Mouse (Mus musculus): ENCODE results near the gene Gars. TPM values are rescaled to one million over a fixed set of nuclear protein-coding genes. Genes with fewer than 3 reads are reported as not detected.

Gene Gars
- polyA plus RNA-seq, 1 experiment from 2014 or later, result 205 TPM

GRCm38 (mm10) chr6:55108358-55108757 is 70.6 kb downstream of the Gars start:
- Histone ChIP-seq H3K4me1 (replicated peaks; ENCODE audit: control insufficient read depth, insufficient read depth, low read length) (no peaks in the 10 kb centered on the region), H3K9ac (no peak overlapping the region), H3K4me2 (replicated peaks) (no peak overlapping the region), H3K36me3 (replicated peaks; ENCODE audit: control insufficient read depth, insufficient read depth) (no peaks in the 10 kb centered on the region), H3K27me3 (ENCODE audit: control insufficient read depth, insufficient read depth, low read length) (peaks cover 11% of the 10 kb centered on the region; the same call in 1 of the 2 replicates), H3K9me3 (ENCODE audit: control insufficient read depth, low read length) (no peaks in the 10 kb centered on the region), H3K27ac (no peak overlapping the region), H3K4me3 (replicated peaks; ENCODE audit: low read length) (no peak overlapping the region)
- no peak for DNase-seq (ENCODE audit: low spot score)
- 22% methylated on average over 7 of the region's 7 CpGs for WGBS
- no peak for ATAC-seq (ENCODE audit: low FRiP score)

GRCm38 (mm10) chr6:55117325-55118109 is 79.7 kb downstream of the Gars start:
- H3K9me3 ChIP-seq (ENCODE audit: control insufficient read depth, low read length), result no peaks in the 10 kb centered on the region
- under 1% methylated on average over 68 of the region's 68 CpGs for WGBS
- no peak for DNase-seq (ENCODE audit: low spot score)
- H3K4me3 ChIP-seq (replicated peaks; ENCODE audit: low read length), result peak overlapping the region; percentile 55
- peak; percentile 62 for ATAC-seq (ENCODE audit: low FRiP score)
- peak overlapping the region; percentile 56 for H3K9ac ChIP-seq
- peak overlapping the region; percentile 86 for H3K4me2 ChIP-seq (replicated peaks)
- no peak overlapping the region for H3K27ac ChIP-seq
- H3K36me3 ChIP-seq (replicated peaks; ENCODE audit: control insufficient read depth, insufficient read depth), result no peaks in the 10 kb centered on the region
- H3K27me3 ChIP-seq (ENCODE audit: control insufficient read depth, insufficient read depth, low read length), result peaks cover 64% of the 10 kb centered on the region
- H3K4me1 ChIP-seq (replicated peaks; ENCODE audit: control insufficient read depth, insufficient read depth, low read length), result peaks cover 16% of the 10 kb centered on the region

GRCm38 (mm10) chr6:55123056-55123455 is 85.2 kb downstream of the Gars start:
- Histone ChIP-seq H3K4me1 (replicated peaks; ENCODE audit: control insufficient read depth, insufficient read depth, low read length) (peaks cover 7% of the 10 kb centered on the region; the same call in 1 of the 2 replicates), H3K27ac (no peak overlapping the region), H3K4me3 (replicated peaks; ENCODE audit: low read length) (no peak overlapping the region), H3K27me3 (ENCODE audit: control insufficient read depth, insufficient read depth, low read length) (peaks cover 19% of the 10 kb centered on the region), H3K36me3 (replicated peaks; ENCODE audit: control insufficient read depth, insufficient read depth) (no peaks in the 10 kb centered on the region), H3K4me2 (replicated peaks) (no peak overlapping the region), H3K9ac (no peak overlapping the region), H3K9me3 (ENCODE audit: control insufficient read depth, low read length) (no peaks in the 10 kb centered on the region)
- no peak for DNase-seq (ENCODE audit: low spot score)
- WGBS, result 45% methylated on average over 4 of the region's 4 CpGs
- ATAC-seq (ENCODE audit: low FRiP score), result no peak

- H3K27ac ChIP-seq, result no peak overlapping the region
- WGBS, result 81% methylated on average over 5 of the region's 5 CpGs
- no peaks in the 10 kb centered on the region for H3K9me3 ChIP-seq (ENCODE audit: control insufficient read depth, low read length)
- no peak for ATAC-seq (ENCODE audit: low FRiP score)
- H3K4me3 ChIP-seq (replicated peaks; ENCODE audit: low read length), result no peak overlapping the region
- no peak overlapping the region for H3K9ac ChIP-seq
- H3K27me3 ChIP-seq (ENCODE audit: control insufficient read depth, insufficient read depth, low read length), result no peaks in the 10 kb centered on the region
- peaks cover 2% of the 10 kb centered on the region; the same call in 1 of the 2 replicates for H3K4me1 ChIP-seq (replicated peaks; ENCODE audit: control insufficient read depth, insufficient read depth, low read length)
- no peak overlapping the region for H3K4me2 ChIP-seq (replicated peaks)
- no peak for DNase-seq (ENCODE audit: low spot score)
- H3K36me3 ChIP-seq (replicated peaks; ENCODE audit: control insufficient read depth, insufficient read depth), result no peaks in the 10 kb centered on the region
These were observed 88.8 kb downstream of the Gars start for GRCm38 (mm10) chr6:55126576-55126975.

- H3K9ac ChIP-seq, result no peak overlapping the region
- no peak overlapping the region for H3K4me3 ChIP-seq (replicated peaks; ENCODE audit: low read length)
- no peaks in the 10 kb centered on the region for H3K27me3 ChIP-seq (ENCODE audit: control insufficient read depth, insufficient read depth, low read length)
- H3K27ac ChIP-seq, result no peak overlapping the region
- no peaks in the 10 kb centered on the region for H3K9me3 ChIP-seq (ENCODE audit: control insufficient read depth, low read length)
- DNase-seq (ENCODE audit: low spot score) (no peak), ATAC-seq (ENCODE audit: low FRiP score) (no peak)
- no peaks in the 10 kb centered on the region for H3K4me1 ChIP-seq (replicated peaks; ENCODE audit: control insufficient read depth, insufficient read depth, low read length)
- H3K4me2 ChIP-seq (replicated peaks), result no peak overlapping the region
- H3K36me3 ChIP-seq (replicated peaks; ENCODE audit: control insufficient read depth, insufficient read depth), result no peaks in the 10 kb centered on the region
These were observed 90.6 kb downstream of the Gars start for GRCm38 (mm10) chr6:55128391-55128790.

Other genes starting within 250 kb of the Gars start
- gene Znrf2, start 221.1 kb upstream of the Gars start, polyA plus RNA-seq (2014; fragmentation: Nextera tagmentation; extraction: Ambion mirVana), result 6.1 and 7.7 TPM in 2 replicates
- gene Nod1, start 65.4 kb upstream of the Gars start, polyA plus RNA-seq (2014; fragmentation: Nextera tagmentation; extraction: Ambion mirVana), result 2.7 and 3.3 TPM in 2 replicates
- 14.8 and 15.2 TPM in 2 replicates for gene Ggct, start 45.1 kb upstream of the Gars start, polyA plus RNA-seq (2014; fragmentation: Nextera tagmentation; extraction: Ambion mirVana)
- gene Crhr2, start 95.0 kb downstream of the Gars start, polyA plus RNA-seq (2014; fragmentation: Nextera tagmentation; extraction: Ambion mirVana), result 0.95 and 1.3 TPM in 2 replicates
- gene Inmt, start 137.0 kb downstream of the Gars start, polyA plus RNA-seq (2014; fragmentation: Nextera tagmentation; extraction: Ambion mirVana), result not detected in 2 replicates
- gene Mindy4, start 165.4 kb downstream of the Gars start, polyA plus RNA-seq (2014; fragmentation: Nextera tagmentation; extraction: Ambion mirVana), result 12.9 and 14.2 TPM in 2 replicates

All from hindbrain, embryonic 14.5 days (tissue).